Mouse (Mus musculus): ENCODE data around the gene Parva.
A peak's percentile ranks its signal among the peaks of the same experiment; 100 is the strongest.

Gene Parva

DNA sequence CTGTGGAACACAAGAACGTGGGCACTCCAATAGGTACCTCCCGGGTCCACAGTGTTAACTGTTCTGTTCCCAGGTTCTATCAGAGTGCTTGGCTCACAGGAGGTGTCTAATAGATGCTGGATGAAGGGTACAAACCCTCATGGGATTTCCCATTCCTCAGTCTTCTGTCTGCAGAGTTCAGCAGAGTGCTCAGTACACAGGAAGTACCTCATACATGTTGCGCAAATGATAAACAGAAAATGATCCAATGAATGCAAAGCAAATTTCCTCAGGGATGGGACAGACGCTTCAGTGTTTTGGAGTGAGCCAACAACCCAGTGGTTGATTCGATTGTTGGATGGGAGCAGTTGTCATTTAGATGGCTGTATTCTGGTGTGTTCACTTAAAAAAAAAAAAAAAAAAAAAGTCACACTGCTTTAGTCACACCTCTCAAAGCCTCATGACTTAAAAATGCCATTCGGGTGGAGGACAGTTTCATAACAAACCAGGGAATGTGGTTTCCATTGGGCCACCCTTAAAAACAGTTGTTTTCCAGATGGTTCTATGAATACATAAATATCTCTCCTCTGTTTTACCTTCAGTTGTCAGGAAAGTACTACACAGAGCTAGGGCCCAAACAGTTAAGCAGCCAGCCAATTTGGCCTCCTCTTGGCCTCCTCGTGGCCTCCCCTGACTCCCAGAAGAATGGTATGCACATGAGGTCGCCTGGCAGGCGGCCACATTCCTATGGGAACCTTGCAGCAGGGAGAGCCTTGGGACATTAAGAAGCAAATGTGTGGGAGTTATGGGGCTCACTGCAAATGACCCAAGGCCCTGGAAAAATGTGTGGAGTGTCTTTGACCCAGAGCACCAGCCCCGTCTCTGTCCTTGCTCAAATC is 187.7 kb downstream of the Parva start:
- no peak overlapping the region for H3K4me3 ChIP-seq (replicated peaks; ENCODE audit: low read length)
- H3K27me3 ChIP-seq (ENCODE audit: insufficient read depth, low read length) = no peaks in the 10 kb centered on the region
- H3K36me3 ChIP-seq (ENCODE audit: insufficient read depth, low read length) = no peaks in the 10 kb centered on the region
- peaks cover 3% of the 10 kb centered on the region; the same call in 1 of the 2 replicates for H3K4me1 ChIP-seq (replicated peaks; ENCODE audit: low read depth, low read length)
- H3K9me3 ChIP-seq (ENCODE audit: low read length) = no peaks in the 10 kb centered on the region
- no peak for TF ChIP-seq CTCF (conservative IDR thresholded peaks at IDR 0.05; ENCODE audit: low read length)
- TF ChIP-seq NANOG (IDR thresholded peaks at IDR 0.05; ENCODE audit: borderline replicate concordance, low read length) = no peak
- no peak for TF ChIP-seq POU5F1 (IDR thresholded peaks at IDR 0.05; ENCODE audit: borderline replicate concordance, low read length)

DNA sequence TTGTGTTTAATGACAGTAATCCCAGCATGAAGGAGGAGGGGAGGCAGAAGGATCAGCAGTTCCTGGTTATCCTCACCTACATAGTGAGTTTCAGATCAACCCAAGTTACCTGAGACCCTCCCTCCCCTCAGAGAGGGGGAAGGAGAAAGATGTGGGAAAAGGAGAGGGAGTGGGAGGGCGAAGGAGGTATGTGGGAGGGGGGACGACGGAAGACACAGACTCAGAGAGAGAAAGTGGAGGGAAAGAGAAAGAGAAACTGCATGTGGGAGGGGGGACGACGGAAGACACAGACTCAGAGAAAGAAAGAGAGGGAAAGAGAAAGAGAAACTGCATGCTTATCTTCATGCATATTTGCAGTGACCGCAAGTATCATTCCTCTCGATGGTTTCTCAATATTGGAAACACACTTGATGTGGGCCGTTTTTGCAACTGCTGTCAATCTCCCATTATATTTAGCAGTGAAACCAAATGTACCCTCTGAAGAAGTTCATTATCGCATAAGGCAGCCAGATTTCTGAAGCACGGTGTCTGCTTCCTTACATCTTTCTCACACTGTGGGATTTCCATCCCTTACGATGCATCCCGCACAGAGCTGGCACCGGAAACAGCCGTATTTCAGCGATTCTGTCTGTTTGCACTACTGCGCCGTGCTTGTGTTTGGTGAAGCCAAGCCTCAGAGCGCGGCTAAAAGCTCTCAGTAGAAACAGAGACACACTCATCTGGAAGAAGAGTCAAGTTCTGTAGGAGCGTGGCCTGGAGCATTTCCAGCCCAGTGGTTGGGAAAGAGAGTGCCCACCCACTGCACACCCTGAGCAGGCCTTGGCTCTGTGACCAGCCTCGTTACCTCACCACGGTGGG is 193.2 kb downstream of the Parva start:
- no peaks in the 10 kb centered on the region for H3K9me3 ChIP-seq (ENCODE audit: low read length)

DNA sequence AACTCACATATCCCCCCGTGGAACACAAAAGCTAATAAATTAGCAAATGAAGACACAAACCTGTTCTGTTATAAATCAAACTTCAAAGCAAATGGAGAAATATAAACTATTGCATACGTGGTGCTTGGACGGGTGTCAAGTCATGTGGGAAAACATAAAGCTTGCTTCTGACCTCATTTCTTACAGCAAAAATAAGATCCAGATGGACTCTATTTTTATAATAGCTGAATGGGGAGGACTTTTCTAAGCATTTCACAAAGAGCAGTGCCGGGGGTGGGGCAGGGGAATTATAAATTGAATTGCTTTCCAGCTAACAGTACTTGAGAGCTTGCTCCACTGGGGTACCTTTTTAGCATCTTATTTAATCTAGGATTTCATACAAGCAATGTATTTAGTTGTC is 200.2 kb downstream of the Parva start:
- H3K4me1 ChIP-seq (replicated peaks; ENCODE audit: low read depth, low read length) = no peaks in the 10 kb centered on the region
- no peak overlapping the region for H3K4me3 ChIP-seq (replicated peaks; ENCODE audit: low read length)
- no peaks in the 10 kb centered on the region for H3K9me3 ChIP-seq (ENCODE audit: low read length)
- H3K27me3 ChIP-seq (ENCODE audit: insufficient read depth, low read length) = no peaks in the 10 kb centered on the region
- TF ChIP-seq CTCF (conservative IDR thresholded peaks at IDR 0.05; ENCODE audit: low read length) = no peak
- TF ChIP-seq POU5F1 (IDR thresholded peaks at IDR 0.05; ENCODE audit: borderline replicate concordance, low read length) = no peak
- no peak for TF ChIP-seq NANOG (IDR thresholded peaks at IDR 0.05; ENCODE audit: borderline replicate concordance, low read length)
- no peaks in the 10 kb centered on the region for H3K36me3 ChIP-seq (ENCODE audit: insufficient read depth, low read length)

More for the DNA sequence above, 193.2 kb downstream of the Parva start:
- H3K4me3 ChIP-seq (replicated peaks; ENCODE audit: low read length) = no peak overlapping the region
- no peaks in the 10 kb centered on the region; the same call in 1 of the 2 replicates for H3K27me3 ChIP-seq (ENCODE audit: insufficient read depth, low read length)
- H3K4me1 ChIP-seq (replicated peaks; ENCODE audit: low read depth, low read length) = no peaks in the 10 kb centered on the region
- TF ChIP-seq CTCF (conservative IDR thresholded peaks at IDR 0.05; ENCODE audit: low read length) = no peak
- TF ChIP-seq POU5F1 (IDR thresholded peaks at IDR 0.05; ENCODE audit: borderline replicate concordance, low read length) = no peak
- TF ChIP-seq NANOG (IDR thresholded peaks at IDR 0.05; ENCODE audit: borderline replicate concordance, low read length) = no peak
- no peaks in the 10 kb centered on the region for H3K36me3 ChIP-seq (ENCODE audit: insufficient read depth, low read length)

DNA sequence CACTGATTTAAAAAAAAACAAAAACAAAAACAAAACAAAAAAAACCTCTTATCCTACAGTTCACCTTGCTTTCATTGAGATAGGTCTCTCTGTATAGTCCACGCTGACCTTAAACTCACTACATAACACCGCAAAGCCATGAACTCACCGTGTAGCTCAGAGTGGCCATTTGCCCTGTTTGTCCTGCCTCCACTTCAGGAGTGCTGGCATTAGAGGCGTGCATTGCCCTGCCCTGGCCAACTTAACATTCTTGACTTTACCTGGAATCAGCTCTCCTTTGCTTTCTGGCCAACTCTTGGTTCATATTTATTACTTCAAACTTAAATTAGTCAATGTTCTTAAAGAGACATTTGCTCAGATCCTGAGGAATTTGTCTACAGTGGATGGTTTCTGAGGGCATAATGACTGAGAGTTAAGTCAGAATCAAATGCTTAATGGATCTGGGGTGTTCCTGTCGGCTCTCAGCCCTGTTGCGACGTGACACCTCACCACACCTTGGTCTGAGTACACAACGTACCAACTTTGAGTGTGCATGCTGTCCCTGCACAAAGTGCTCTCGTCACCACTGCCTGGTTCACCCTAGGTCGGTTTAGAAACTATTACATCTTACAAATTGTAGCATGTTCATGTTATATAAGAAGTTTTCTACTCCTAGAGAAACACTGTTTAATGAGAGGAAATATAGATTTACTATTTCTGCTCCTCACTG is 207.4 kb downstream of the Parva start:
- Histone ChIP-seq H3K4me3 (replicated peaks; ENCODE audit: low read length) (no peak overlapping the region), H3K9me3 (ENCODE audit: low read length) (peaks cover 6% of the 10 kb centered on the region; the same call in 1 of the 2 replicates), H3K4me1 (replicated peaks; ENCODE audit: low read depth, low read length) (no peaks in the 10 kb centered on the region), H3K27me3 (ENCODE audit: insufficient read depth, low read length) (no peaks in the 10 kb centered on the region), H3K36me3 (ENCODE audit: insufficient read depth, low read length) (no peaks in the 10 kb centered on the region)
- TF ChIP-seq CTCF (conservative IDR thresholded peaks at IDR 0.05; ENCODE audit: low read length) (no peak), NANOG (IDR thresholded peaks at IDR 0.05; ENCODE audit: borderline replicate concordance, low read length) (no peak), POU5F1 (IDR thresholded peaks at IDR 0.05; ENCODE audit: borderline replicate concordance, low read length) (no peak)

DNA sequence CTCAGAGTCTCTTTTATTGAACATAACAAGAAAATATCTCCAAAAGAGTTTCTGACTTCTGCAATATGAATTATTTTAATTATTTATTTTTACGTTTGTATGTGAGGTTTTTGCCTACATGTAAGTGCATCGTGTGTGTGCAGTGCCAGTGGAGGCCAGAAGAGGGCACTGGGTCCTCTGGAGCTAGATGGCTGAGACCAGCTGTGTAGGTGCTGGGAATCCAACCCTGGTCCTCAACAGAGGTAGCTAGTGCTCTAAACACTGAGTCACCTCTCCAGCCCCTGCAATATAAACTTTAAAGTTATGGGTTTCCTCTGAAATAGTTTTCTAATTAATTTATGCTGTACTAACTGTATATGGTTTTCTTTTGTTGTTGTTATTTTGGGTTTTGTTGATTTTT is 208.6 kb downstream of the Parva start:
- TF ChIP-seq CTCF (conservative IDR thresholded peaks at IDR 0.05; ENCODE audit: low read length) (peak; percentile 48), POU5F1 (IDR thresholded peaks at IDR 0.05; ENCODE audit: borderline replicate concordance, low read length) (no peak)
- H3K4me1 ChIP-seq (replicated peaks; ENCODE audit: low read depth, low read length) = no peaks in the 10 kb centered on the region

More for the DNA sequence above, 208.6 kb downstream of the Parva start:
- no peak overlapping the region for H3K4me3 ChIP-seq (replicated peaks; ENCODE audit: low read length)
- no peaks in the 10 kb centered on the region for H3K36me3 ChIP-seq (ENCODE audit: insufficient read depth, low read length)
- peaks cover 6% of the 10 kb centered on the region; the same call in 1 of the 2 replicates for H3K9me3 ChIP-seq (ENCODE audit: low read length)
- no peaks in the 10 kb centered on the region for H3K27me3 ChIP-seq (ENCODE audit: insufficient read depth, low read length)
